Mouse (Mus musculus) CH12.LX (cell line): Measurements from ENCODE around the gene Hist2h2bb. TPM values are rescaled to one million over a fixed set of nuclear protein-coding genes. Genes with fewer than 3 reads are reported as not detected.
A peak's percentile ranks its signal among the peaks of the same experiment; 100 is the strongest.

Source experiments
- DNase-seq: peaks from one replicate; pipeline ENCODE4 v3.0.0-alpha.2; 2013; ENCODE audit errors: extremely low read depth
- H3K27ac ChIP-seq: 2 replicates; pipeline ENCODE4 v1.5.1; 2012; ENCODE audit warnings: low read depth, mild to moderate bottlenecking, control low read depth, moderate library complexity; ENCODE audit not compliant: insufficient read depth
- H3K27me3 ChIP-seq: replicated peaks from 2 replicates; pipeline ENCODE3; 2012; ENCODE audit warnings: inconsistent platforms
- H3K36me3 ChIP-seq, 2 experiments: replicated peaks in 1 of 2; 2 replicates each; pipeline versions ENCODE3 to v1.6.1; 2012; ENCODE audit warnings: inconsistent platforms in 1 of 2, low read length in 1 of 2, mild to moderate bottlenecking in 1 of 2, mixed read lengths in 1 of 2, moderate library complexity in 1 of 2; ENCODE audit not compliant: control insufficient read depth in 1 of 2, insufficient read depth in 1 of 2
- H3K4me1 ChIP-seq, 2 experiments: 2 replicates each; pipeline ENCODE4 v1.6.1; 2012; ENCODE audit warnings: inconsistent platforms in 1 of 2, moderate library complexity in 1 of 2; ENCODE audit not compliant: insufficient read depth in 2 of 2, control insufficient read depth in 1 of 2
- H3K4me2 ChIP-seq: 2 replicates; pipeline ENCODE4 v1.6.1; 2012; ENCODE audit warnings: low read depth, mild to moderate bottlenecking, control low read depth; ENCODE audit not compliant: poor library complexity, insufficient read depth, severe bottlenecking
- H3K4me3 ChIP-seq, 3 experiments: fragments of 150-350 bp in 1 of 3; sonication (generic) in 1 of 3; replicated peaks in 1 of 3; 2 replicates each; pipeline versions ENCODE3 to v1.5.1; 2011 to 2012; ENCODE audit warnings: low read depth in 2 of 3, low read length in 2 of 3, mild to moderate bottlenecking in 2 of 3, moderate library complexity in 2 of 3, control low read depth in 1 of 3, improper control_type of control experiment in 1 of 3, inconsistent platforms in 1 of 3, mixed read lengths in 1 of 3; ENCODE audit not compliant: poor library complexity in 1 of 3
- H3K79me2 ChIP-seq: replicated peaks from 2 replicates; pipeline ENCODE4 v1.6.1; 2012; ENCODE audit warnings: mild to moderate bottlenecking, moderate library complexity; ENCODE audit not compliant: control insufficient read depth, poor library complexity, insufficient read depth, severe bottlenecking; ENCODE audit errors: extremely low read depth
- H3K9ac ChIP-seq: 2 replicates; pipeline ENCODE4 v1.6.1; 2012; ENCODE audit warnings: low read depth, mild to moderate bottlenecking, control low read depth, moderate library complexity; ENCODE audit not compliant: insufficient read depth
- H3K9me3 ChIP-seq: replicated peaks from 2 replicates; pipeline ENCODE3; 2012; ENCODE audit warnings: low read length, inconsistent platforms, mixed read lengths
- CTCF ChIP-seq, 2 experiments: IDR thresholded peaks in 1 of 2; conservative IDR thresholded peaks in 1 of 2; 2 replicates each; pipeline ENCODE4 v1.5.1; 2011 to 2012; ENCODE audit warnings: low read depth in 2 of 2, low read length in 2 of 2, improper control_type of control experiment in 1 of 2, inconsistent platforms in 1 of 2, mild to moderate bottlenecking in 1 of 2, moderate library complexity in 1 of 2
- ELF1 ChIP-seq: IDR thresholded peaks from 2 replicates; pipeline ENCODE4 v1.6.1; 2014; ENCODE audit warnings: low read depth, mild to moderate bottlenecking, inconsistent platforms, low read length, improper control_type of control experiment
- ETS1 ChIP-seq: conservative IDR thresholded peaks from 2 replicates; pipeline ENCODE4 v1.6.1; 2012; ENCODE audit warnings: low read depth, mild to moderate bottlenecking, inconsistent platforms, low read length, improper control_type of control experiment, moderate library complexity
- GABPA ChIP-seq: IDR thresholded peaks from 2 replicates; pipeline ENCODE4 v1.6.1; 2012; ENCODE audit warnings: low read depth, low read length, improper control_type of control experiment, inconsistent platforms; ENCODE audit not compliant: insufficient replicate concordance
- HCFC1 ChIP-seq: IDR thresholded peaks from 2 replicates; pipeline ENCODE4 v1.6.1; 2012; ENCODE audit warnings: low read depth, mild to moderate bottlenecking, inconsistent platforms, low read length, improper control_type of control experiment
- JUN ChIP-seq: IDR thresholded peaks from 2 replicates; pipeline ENCODE4 v1.6.1; 2011; ENCODE audit warnings: low read depth, mild to moderate bottlenecking, low read length, improper control_type of control experiment, moderate library complexity; ENCODE audit not compliant: insufficient read depth
- KAT2A ChIP-seq: IDR thresholded peaks from 2 replicates; pipeline ENCODE4 v1.6.1; 2012; ENCODE audit warnings: low read length, improper control_type of control experiment, inconsistent platforms; ENCODE audit not compliant: insufficient replicate concordance
- MXI1 ChIP-seq: IDR thresholded peaks from 2 replicates; pipeline ENCODE4 v1.6.1; 2011; ENCODE audit warnings: mild to moderate bottlenecking, low read depth, low read length, improper control_type of control experiment
- PAX5 ChIP-seq: IDR thresholded peaks from 2 replicates; pipeline ENCODE4 v1.6.1; 2012; ENCODE audit warnings: low read length, inconsistent platforms, mixed read lengths
- RAD21 ChIP-seq: IDR thresholded peaks from 2 replicates; pipeline ENCODE4 v1.6.1; 2011; ENCODE audit warnings: low read depth, mild to moderate bottlenecking, low read length, improper control_type of control experiment, moderate library complexity
- RCOR1 ChIP-seq: conservative IDR thresholded peaks from 2 replicates; pipeline ENCODE4 v1.6.1; 2012; ENCODE audit warnings: low read depth, mild to moderate bottlenecking, inconsistent platforms, low read length, improper control_type of control experiment
- SIN3A ChIP-seq: IDR thresholded peaks from 2 replicates; pipeline ENCODE4 v1.6.1; 2012; ENCODE audit warnings: low read length, improper control_type of control experiment, inconsistent platforms
- SMC3 ChIP-seq: IDR thresholded peaks from 2 replicates; pipeline ENCODE4 v1.6.1; 2011; ENCODE audit warnings: low read depth, low read length, improper control_type of control experiment
- UBTF ChIP-seq: IDR thresholded peaks from 2 replicates; pipeline ENCODE4 v1.6.1; 2012; ENCODE audit warnings: low read depth, mild to moderate bottlenecking, inconsistent platforms, low read length, improper control_type of control experiment, moderate library complexity
- ZC3H11A ChIP-seq: IDR thresholded peaks from 2 replicates; pipeline ENCODE4 v1.6.1; 2012; ENCODE audit warnings: low read depth, mild to moderate bottlenecking, inconsistent platforms, low read length, improper control_type of control experiment
- ZKSCAN1 ChIP-seq: IDR thresholded peaks from 2 replicates; pipeline ENCODE4 v1.6.1; 2012; ENCODE audit warnings: low read depth, inconsistent platforms, low read length, improper control_type of control experiment, borderline replicate concordance
- dilution Hi-C: fragments of 300-500 bp; cut with MboI; formaldehyde crosslinking; loops from 2 replicates; pipeline ENCODE4 v1.14.3; 2020; ENCODE audit warnings: low sequenced_read_pairs; ENCODE audit not compliant: extremely low pct_unique_long_range_greater_than_20kb, extremely low pct_ligation_motif_present
- in situ Hi-C: fragments of 300-500 bp; cut with MboI; formaldehyde crosslinking; loops from 3 replicates; pipeline ENCODE4 v1.14.3; 2019; ENCODE audit warnings: low sequenced_read_pairs, low pct_ligation_motif_present, low pct_unique_long_range_greater_than_20kb, mixed read lengths
- polyA plus RNA-seq: library from polyadenylated mRNA; unstranded; fragments of >175 nt; gene quantifications from 2 replicates; pipeline ENCODE4 v1.2.1, GENCODE M21; 2012; ENCODE audit warnings: low read depth; ENCODE audit not compliant: insufficient read length
- total RNA-seq, 2 experiments: library from RNA; depleted of rRNA; stranded (reverse); fragments of 300-350 nt in 1 of 2; fragments of >200 nt in 1 of 2; gene quantifications; 2 replicates each; pipeline ENCODE4 v1.2.3; 2012 to 2014

The Hist2h2bb gene
- total and polyA plus RNA-seq, 3 experiments, result 4.1 to 2,265 (median 51.9) TPM

- Histone ChIP-seq H3K27ac (no peak overlapping the region), H3K9me3 (no peaks in the 10 kb centered on the region), H3K9ac (no peak overlapping the region), H3K36me3 (no peaks in the 10 kb centered on the region), H3K4me1 (peaks cover 18 to 87% of the 10 kb centered on the region in 2 experiments), H3K27me3 (no peaks in the 10 kb centered on the region), H3K4me3 (no peak overlapping the region), H3K4me2 (no peak overlapping the region), H3K79me2 (no peaks in the 10 kb centered on the region)
- no peak for DNase-seq
- no peak for TF ChIP-seq GABPA
- TF ChIP-seq SMC3, result no peak
- TF ChIP-seq ZKSCAN1, result no peak
- TF ChIP-seq PAX5, result no peak
- TF ChIP-seq CTCF (conservative IDR thresholded peaks at IDR 0.05 in 1 of 2, IDR thresholded peaks at IDR 0.05 in 1 of 2; ENCODE audit: low read depth in 2 of 2, low read length in 2 of 2), result no peak
- TF ChIP-seq JUN, result no peak
- TF ChIP-seq UBTF, result no peak
- TF ChIP-seq RAD21, result no peak
- no peak for TF ChIP-seq HCFC1
- TF ChIP-seq ETS1, result no peak
- TF ChIP-seq RCOR1, result no peak
- no peak for TF ChIP-seq ELF1
- TF ChIP-seq MXI1, result no peak
- TF ChIP-seq KAT2A, result no peak
- TF ChIP-seq SIN3A, result no peak
- TF ChIP-seq ZC3H11A, result no peak
- in situ Hi-C loops (no loop called here), dilution Hi-C loops (no loop called here)
Measured at GRCm38 (mm10) chr3:96231758-96232120, 37.8 kb upstream of the Hist2h2bb start.

GRCm38 (mm10) chr3:96234914-96235313 is 34.6 kb upstream of the Hist2h2bb start:
- Histone ChIP-seq H3K36me3 (no peaks in the 10 kb centered on the region), H3K27ac (no peak overlapping the region), H3K4me3 (no peak overlapping the region), H3K27me3 (no peaks in the 10 kb centered on the region), H3K9me3 (no peaks in the 10 kb centered on the region), H3K9ac (no peak overlapping the region), H3K4me2 (no peak overlapping the region), H3K79me2 (no peaks in the 10 kb centered on the region), H3K4me1 (peaks cover 8 to 65% of the 10 kb centered on the region in 2 experiments; a peak in 3 of 4 replicates)
- dilution Hi-C loops, result no loop called here
- peak in 1 of 2 experiments; percentile 31; a peak in 2 of 4 replicates for TF ChIP-seq CTCF (conservative IDR thresholded peaks at IDR 0.05 in 1 of 2, IDR thresholded peaks at IDR 0.05 in 1 of 2; ENCODE audit: low read depth in 2 of 2, low read length in 2 of 2)
- TF ChIP-seq MXI1, result no peak
- in situ Hi-C loops, result no loop called here
- no peak for DNase-seq
